Mouse (Mus musculus) thymus, adult 2 months (tissue): Measurements from ENCODE around the gene Stk32c.

Source experiments
- CTCF ChIP-seq: fragments of 200-500 bp; IDR thresholded peaks from 2 replicates; pipeline ENCODE4 v1.5.1; 2012; ENCODE audit warnings: mild to moderate bottlenecking, control low read depth, low read length, moderate library complexity, borderline replicate concordance; ENCODE audit not compliant: control insufficient read depth, poor library complexity, insufficient read depth; ENCODE audit errors: extremely low read depth
- POLR2A ChIP-seq: fragments of 200-500 bp; IDR thresholded peaks from 2 replicates; pipeline ENCODE4 v1.6.1; 2012; ENCODE audit warnings: mild to moderate bottlenecking, low read length, control low read depth, moderate library complexity; ENCODE audit not compliant: control insufficient read depth, poor library complexity, insufficient read depth; ENCODE audit errors: extremely low read depth

GRCm38 (mm10) chr7:139164410-139164809, 48.7 kb downstream of the Stk32c start:
- no peak for TF ChIP-seq POLR2A
- no peak for TF ChIP-seq CTCF
